Mouse (Mus musculus) frontal cortex, postnatal 14 days (tissue): Measurements from ENCODE around the gene Notch2.

ENCODE experiments used
- DNase-seq, 2 experiments: peaks; one replicate each; pipeline ENCODE4 v3.0.0; 2022; ENCODE audit warnings: low spot score in 2 of 2

Gene Notch2

GRCm38 (mm10) chr3:98074622-98075231 lies 61.4 kb downstream of the Notch2 start:
- no peak for DNase-seq

GRCm38 (mm10) chr3:98077866-98078265 lies 64.5 kb downstream of the Notch2 start:
- no peak for DNase-seq

GRCm38 (mm10) chr3:98078816-98079215 lies 65.5 kb downstream of the Notch2 start:
- DNase-seq = no peak

GRCm38 (mm10) chr3:98079601-98080215 lies 66.4 kb downstream of the Notch2 start:
- DNase-seq = no peak

GRCm38 (mm10) chr3:98080630-98081029 lies 67.3 kb downstream of the Notch2 start:
- DNase-seq = no peak

- no peak for DNase-seq
These were observed 68.9 kb downstream of the Notch2 start for GRCm38 (mm10) chr3:98082188-98082587.

- no peak for DNase-seq
These were observed 69.6 kb downstream of the Notch2 start for GRCm38 (mm10) chr3:98082972-98083371.

- no peak for DNase-seq
These were observed 70.8 kb downstream of the Notch2 start for GRCm38 (mm10) chr3:98084061-98084655.

- DNase-seq = no peak
These were observed 71.5 kb downstream of the Notch2 start for GRCm38 (mm10) chr3:98084870-98085269.

GRCm38 (mm10) chr3:98085812-98086268 lies 72.5 kb downstream of the Notch2 start:
- no peak for DNase-seq

GRCm38 (mm10) chr3:98086441-98086840 lies 73.1 kb downstream of the Notch2 start:
- no peak for DNase-seq

GRCm38 (mm10) chr3:98086860-98087259 lies 73.5 kb downstream of the Notch2 start:
- DNase-seq = no peak

GRCm38 (mm10) chr3:98087551-98087950 lies 74.2 kb downstream of the Notch2 start:
- no peak for DNase-seq

GRCm38 (mm10) chr3:98089702-98090101 lies 76.4 kb downstream of the Notch2 start:
- no peak for DNase-seq

- no peak for DNase-seq
These were observed 76.8 kb downstream of the Notch2 start for GRCm38 (mm10) chr3:98090129-98090528.

GRCm38 (mm10) chr3:98092680-98093370 lies 79.5 kb downstream of the Notch2 start:
- DNase-seq = no peak

- no peak for DNase-seq
These were observed 80.6 kb downstream of the Notch2 start for GRCm38 (mm10) chr3:98093954-98094353.

GRCm38 (mm10) chr3:98094629-98095583 lies 81.6 kb downstream of the Notch2 start:
- DNase-seq = no peak

GRCm38 (mm10) chr3:98096981-98097380 lies 83.7 kb downstream of the Notch2 start:
- no peak for DNase-seq

- DNase-seq = no peak
These were observed 85.3 kb downstream of the Notch2 start for GRCm38 (mm10) chr3:98098676-98099075.

GRCm38 (mm10) chr3:98099287-98099686 lies 86.0 kb downstream of the Notch2 start:
- no peak for DNase-seq
